Mouse (Mus musculus): Measurements from ENCODE around the gene Slc25a36. TPM values are rescaled to one million over a fixed set of nuclear protein-coding genes. Genes with fewer than 3 reads are reported as not detected.

The Slc25a36 gene
- total RNA-seq (2023): 10 to 100 TPM; 29.2 to 33.8 TPM

DNA sequence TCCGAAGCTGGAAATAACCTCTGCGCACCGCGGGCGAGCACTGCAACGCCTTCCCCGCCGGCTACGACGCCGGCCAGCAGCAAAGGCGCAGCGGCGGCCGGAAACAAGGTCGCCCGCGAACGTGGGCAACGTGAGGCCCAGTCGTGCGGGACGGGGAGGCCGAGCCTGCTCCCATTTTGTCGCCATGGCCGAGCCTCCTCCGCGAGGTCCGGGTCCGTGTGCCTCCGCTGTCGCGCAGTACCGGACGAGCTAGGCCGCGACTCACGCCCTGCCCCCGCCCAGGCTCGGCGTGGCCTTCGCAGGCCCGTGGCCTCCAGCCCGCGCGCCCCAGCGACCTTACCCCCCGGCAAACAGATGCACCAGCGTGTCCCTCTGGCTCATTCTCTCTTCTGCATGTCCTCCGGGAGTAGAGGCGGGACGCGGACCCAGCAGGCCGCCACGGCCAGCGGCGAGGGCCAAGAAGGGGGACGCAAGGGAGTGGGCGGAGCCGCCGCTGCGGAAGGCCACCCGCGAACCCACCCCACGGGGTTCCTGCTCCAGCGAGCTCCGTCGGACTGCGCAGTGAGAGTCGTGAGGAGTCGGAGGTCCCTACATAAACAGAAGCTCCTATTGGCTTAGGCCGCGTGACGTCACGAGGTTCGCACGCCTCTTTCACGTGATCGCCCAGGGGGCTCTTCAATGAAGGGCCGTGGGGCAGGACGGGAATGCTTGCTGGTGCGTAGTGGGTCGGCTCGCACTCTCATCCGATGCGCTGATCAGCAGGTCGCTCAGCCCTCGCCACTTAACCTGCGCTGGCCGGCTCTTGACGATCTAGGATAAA is at the start of gene Slc25a36:
Slc25a36 (minus strand) TSS at position 587 of the 820 bp plus-strand sequence.

Other genes starting within 250 kb of the Slc25a36 start
- 10 to 100 TPM; 87.6 to 97.5 TPM for gene Pxylp1, start 218.5 kb downstream of the Slc25a36 start, total RNA-seq (2023)
- 1 to 10 TPM; 2.1 to 2.6 TPM for gene Spsb4, start 92.3 kb downstream of the Slc25a36 start, total RNA-seq (2023)

All from neutrophil, adult 83 days (primary cell).